Mouse (Mus musculus): ENCODE data around the gene Ppp1r16b. TPM values are rescaled to one million over a fixed set of nuclear protein-coding genes. Genes with fewer than 3 reads are reported as not detected.
"Not testable (repeated sequence)": the region's sequence is repeated elsewhere in the genome, so short reads cannot be mapped to it uniquely, and the experiment has no call there.

The Ppp1r16b gene
- polyA plus RNA-seq, 1 experiment from 2014 or later, result 6.0 TPM

- Histone ChIP-seq H3K4me2 (replicated peaks; ENCODE audit: low read depth, low read length) (no peak overlapping the region), H3K4me3 (ENCODE audit: low read depth, low read length) (no peak overlapping the region), H3K9me3 (ENCODE audit: control insufficient read depth, low read depth, low read length) (no peaks in the 10 kb centered on the region), H3K27ac (ENCODE audit: low read length) (no peak overlapping the region), H3K9ac (replicated peaks; ENCODE audit: low read depth, low read length) (no peak overlapping the region), H3K27me3 (ENCODE audit: control insufficient read depth, insufficient read depth, low read length) (no peaks in the 10 kb centered on the region), H3K4me1 (ENCODE audit: control insufficient read depth, insufficient read depth, low read length) (no peaks in the 10 kb centered on the region), H3K36me3 (ENCODE audit: control insufficient read depth, insufficient read depth, low read length) (no peaks in the 10 kb centered on the region)
- ATAC-seq (ENCODE audit: insufficient number of reproducible peaks, insufficient read depth, low FRiP score, low read depth), result no peak
- WGBS, result 38% methylated on average over 7 of the region's 7 CpGs
These were observed 63.0 kb downstream of the Ppp1r16b start for GRCm38 (mm10) chr2:158728061-158728815.

GRCm38 (mm10) chr2:158730896-158731295 is 65.7 kb downstream of the Ppp1r16b start:
- no peak overlapping the region for H3K9ac ChIP-seq (replicated peaks; ENCODE audit: low read depth, low read length)
- H3K4me3 ChIP-seq (ENCODE audit: low read depth, low read length), result no peak overlapping the region
- ATAC-seq (ENCODE audit: insufficient number of reproducible peaks, insufficient read depth, low FRiP score, low read depth), result no peak
- H3K9me3 ChIP-seq (ENCODE audit: control insufficient read depth, low read depth, low read length), result no peaks in the 10 kb centered on the region
- H3K4me2 ChIP-seq (replicated peaks; ENCODE audit: low read depth, low read length), result no peak overlapping the region
- H3K27ac ChIP-seq (ENCODE audit: low read length), result no peak overlapping the region; the same call in 1 of the 2 replicates
- H3K36me3 ChIP-seq (ENCODE audit: control insufficient read depth, insufficient read depth, low read length), result no peaks in the 10 kb centered on the region
- H3K4me1 ChIP-seq (ENCODE audit: control insufficient read depth, insufficient read depth, low read length), result no peaks in the 10 kb centered on the region
- WGBS, result 72% methylated on average over 3 of the region's 3 CpGs
- H3K27me3 ChIP-seq (ENCODE audit: control insufficient read depth, insufficient read depth, low read length), result no peaks in the 10 kb centered on the region

DNA sequence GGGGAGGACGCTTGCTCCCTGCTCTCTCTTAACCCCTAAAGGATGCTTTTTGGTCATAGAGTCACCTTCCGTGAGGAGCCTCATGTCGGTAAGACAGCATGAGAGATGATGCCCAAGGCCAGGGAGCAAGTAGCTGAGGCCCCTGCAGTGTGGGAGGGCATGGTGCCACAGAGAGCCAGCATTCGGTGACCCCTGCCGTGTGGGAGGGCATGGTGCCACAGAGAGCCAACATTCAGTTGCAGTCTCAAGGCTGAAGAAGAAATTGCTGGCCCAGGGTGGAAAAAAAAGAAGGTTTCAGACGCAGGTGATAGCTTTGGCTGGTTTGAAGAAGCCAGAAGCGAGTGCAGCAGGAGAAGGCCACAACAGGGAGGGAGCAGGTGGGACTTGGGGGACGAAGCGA is 67.3 kb downstream of the Ppp1r16b start:
- no peak for ATAC-seq (ENCODE audit: insufficient number of reproducible peaks, insufficient read depth, low FRiP score, low read depth)
- Histone ChIP-seq H3K4me3 (ENCODE audit: low read depth, low read length) (no peak overlapping the region), H3K27me3 (ENCODE audit: control insufficient read depth, insufficient read depth, low read length) (no peaks in the 10 kb centered on the region), H3K36me3 (ENCODE audit: control insufficient read depth, insufficient read depth, low read length) (no peaks in the 10 kb centered on the region), H3K4me1 (ENCODE audit: control insufficient read depth, insufficient read depth, low read length) (no peaks in the 10 kb centered on the region), H3K4me2 (replicated peaks; ENCODE audit: low read depth, low read length) (no peak overlapping the region), H3K9me3 (ENCODE audit: control insufficient read depth, low read depth, low read length) (no peaks in the 10 kb centered on the region), H3K27ac (ENCODE audit: low read length) (no peak overlapping the region), H3K9ac (replicated peaks; ENCODE audit: low read depth, low read length) (no peak overlapping the region)
- WGBS, result 86% methylated on average over 9 of the region's 9 CpGs

DNA sequence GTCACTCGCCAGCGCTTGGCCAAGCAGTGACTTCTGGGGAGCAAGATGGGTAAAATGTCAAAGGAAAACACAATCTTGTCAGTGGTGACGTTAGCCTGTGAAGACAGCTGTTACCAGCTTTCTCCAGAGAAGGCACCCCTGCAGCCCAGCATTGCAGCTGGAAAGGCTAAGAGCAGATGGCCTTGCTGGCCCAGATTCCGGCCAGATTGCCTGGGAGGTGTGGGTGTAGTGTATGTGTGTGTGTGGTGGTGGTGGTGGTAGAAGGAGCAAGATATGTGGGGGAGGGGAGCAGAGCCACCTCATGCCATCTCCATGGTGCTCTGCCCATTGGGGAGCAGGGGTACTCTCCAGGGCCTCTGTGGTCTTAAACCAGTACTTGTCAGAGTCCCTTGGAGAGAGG is 67.9 kb downstream of the Ppp1r16b start:
- Histone ChIP-seq H3K9me3 (ENCODE audit: control insufficient read depth, low read depth, low read length) (no peaks in the 10 kb centered on the region), H3K36me3 (ENCODE audit: control insufficient read depth, insufficient read depth, low read length) (no peaks in the 10 kb centered on the region), H3K4me2 (replicated peaks; ENCODE audit: low read depth, low read length) (no peak overlapping the region), H3K27me3 (ENCODE audit: control insufficient read depth, insufficient read depth, low read length) (no peaks in the 10 kb centered on the region), H3K9ac (replicated peaks; ENCODE audit: low read depth, low read length) (no peak overlapping the region), H3K4me1 (ENCODE audit: control insufficient read depth, insufficient read depth, low read length) (no peaks in the 10 kb centered on the region), H3K27ac (ENCODE audit: low read length) (no peak overlapping the region), H3K4me3 (ENCODE audit: low read depth, low read length) (no peak overlapping the region)
- 72% methylated on average over 4 of the region's 4 CpGs for WGBS
- ATAC-seq (ENCODE audit: insufficient number of reproducible peaks, insufficient read depth, low FRiP score, low read depth), result no peak

DNA sequence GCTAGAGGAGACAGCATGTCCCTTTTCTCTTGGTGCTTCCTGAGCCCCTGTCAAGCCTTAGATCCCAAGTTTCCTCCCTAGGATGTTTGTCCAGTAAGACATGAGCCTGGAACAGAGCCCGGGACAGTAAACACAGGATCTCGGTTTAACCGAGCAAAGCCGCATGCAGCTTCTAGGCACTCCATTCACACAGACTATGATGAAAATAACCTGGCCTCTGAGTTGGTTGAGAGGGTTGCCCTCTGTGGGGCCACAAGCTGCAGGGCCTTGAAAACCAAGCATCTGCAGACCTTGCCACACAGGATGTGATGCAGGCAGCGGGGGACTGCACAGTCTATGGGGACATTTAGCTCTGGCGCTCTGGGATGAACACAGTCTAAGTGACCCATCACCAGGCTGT is 68.7 kb downstream of the Ppp1r16b start:
- Histone ChIP-seq H3K27ac (ENCODE audit: low read length) (no peak overlapping the region), H3K9ac (replicated peaks; ENCODE audit: low read depth, low read length) (no peak overlapping the region), H3K4me2 (replicated peaks; ENCODE audit: low read depth, low read length) (no peak overlapping the region), H3K9me3 (ENCODE audit: control insufficient read depth, low read depth, low read length) (no peaks in the 10 kb centered on the region), H3K4me3 (ENCODE audit: low read depth, low read length) (no peak overlapping the region), H3K36me3 (ENCODE audit: control insufficient read depth, insufficient read depth, low read length) (no peaks in the 10 kb centered on the region), H3K4me1 (ENCODE audit: control insufficient read depth, insufficient read depth, low read length) (no peaks in the 10 kb centered on the region), H3K27me3 (ENCODE audit: control insufficient read depth, insufficient read depth, low read length) (no peaks in the 10 kb centered on the region)
- 74% methylated on average over 6 of the region's 6 CpGs for WGBS
- no peak for ATAC-seq (ENCODE audit: insufficient number of reproducible peaks, insufficient read depth, low FRiP score, low read depth)

DNA sequence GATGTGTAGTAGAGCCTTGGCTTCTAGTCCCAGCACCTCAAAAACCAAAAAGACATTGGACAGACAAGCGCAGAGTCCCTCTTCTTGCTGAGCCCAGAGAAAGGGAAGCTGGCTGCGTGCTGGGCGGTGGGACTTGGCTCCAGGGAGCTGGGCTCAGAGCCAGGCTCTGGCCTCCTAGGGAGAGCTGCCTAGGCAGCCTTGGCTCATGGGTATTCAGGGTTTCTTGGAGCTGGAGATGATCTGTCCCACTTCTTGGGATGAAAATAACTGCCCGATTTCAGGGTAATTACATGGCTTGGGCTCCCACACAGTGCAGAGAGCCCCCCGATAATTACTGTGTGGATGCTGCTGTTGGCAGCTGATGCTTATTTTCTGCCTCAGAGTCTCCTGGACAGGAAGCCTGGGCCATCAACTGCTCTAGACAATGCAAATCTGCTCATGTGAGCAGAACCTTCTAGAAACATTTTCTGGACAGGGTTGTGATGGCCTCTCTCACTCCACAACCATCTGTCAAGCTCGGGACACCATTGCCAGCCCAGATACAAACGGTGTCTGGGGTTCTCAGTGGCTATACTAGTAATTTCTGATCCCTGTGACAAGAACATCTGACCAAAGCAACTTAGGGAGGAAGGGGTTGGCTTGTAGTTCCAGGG is 69.4 kb downstream of the Ppp1r16b start:
- Histone ChIP-seq H3K9me3 (ENCODE audit: control insufficient read depth, low read depth, low read length) (no peaks in the 10 kb centered on the region), H3K27ac (ENCODE audit: low read length) (no peak overlapping the region), H3K4me3 (ENCODE audit: low read depth, low read length) (no peak overlapping the region), H3K4me1 (ENCODE audit: control insufficient read depth, insufficient read depth, low read length) (no peaks in the 10 kb centered on the region), H3K4me2 (replicated peaks; ENCODE audit: low read depth, low read length) (no peak overlapping the region), H3K27me3 (ENCODE audit: control insufficient read depth, insufficient read depth, low read length) (no peaks in the 10 kb centered on the region), H3K9ac (replicated peaks; ENCODE audit: low read depth, low read length) (no peak overlapping the region), H3K36me3 (ENCODE audit: control insufficient read depth, insufficient read depth, low read length) (no peaks in the 10 kb centered on the region)
- no peak for ATAC-seq (ENCODE audit: insufficient number of reproducible peaks, insufficient read depth, low FRiP score, low read depth)
- 82% methylated on average over 7 of the region's 7 CpGs for WGBS

DNA sequence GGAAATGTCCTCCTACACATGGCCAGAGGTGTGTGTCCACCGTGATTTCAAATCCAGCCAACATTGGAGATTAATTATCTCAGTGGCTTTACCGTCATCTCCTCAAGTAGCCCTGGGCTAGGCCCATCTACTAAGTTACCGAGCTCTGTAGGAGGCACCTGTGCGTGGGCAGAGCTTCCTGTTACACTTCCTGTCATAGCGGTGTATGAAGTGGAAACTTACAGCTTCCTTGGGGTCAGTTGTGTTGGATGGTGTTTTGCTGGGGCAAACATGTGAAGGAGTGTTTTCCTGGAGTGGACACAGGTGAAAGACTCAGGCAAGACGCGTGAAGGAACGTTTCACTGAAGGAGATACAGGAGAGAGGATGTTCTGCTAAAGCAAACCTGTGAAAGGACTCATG is 70.1 kb downstream of the Ppp1r16b start:
- no peaks in the 10 kb centered on the region for H3K4me1 ChIP-seq (ENCODE audit: control insufficient read depth, insufficient read depth, low read length)
- H3K36me3 ChIP-seq (ENCODE audit: control insufficient read depth, insufficient read depth, low read length), result no peaks in the 10 kb centered on the region
- H3K27me3 ChIP-seq (ENCODE audit: control insufficient read depth, insufficient read depth, low read length), result no peaks in the 10 kb centered on the region
- H3K4me3 ChIP-seq (ENCODE audit: low read depth, low read length), result no peak overlapping the region
- H3K4me2 ChIP-seq (replicated peaks; ENCODE audit: low read depth, low read length), result no peak overlapping the region
- no peaks in the 10 kb centered on the region for H3K9me3 ChIP-seq (ENCODE audit: control insufficient read depth, low read depth, low read length)
- no peak overlapping the region for H3K9ac ChIP-seq (replicated peaks; ENCODE audit: low read depth, low read length)
- no peak overlapping the region for H3K27ac ChIP-seq (ENCODE audit: low read length)
- ATAC-seq (ENCODE audit: insufficient number of reproducible peaks, insufficient read depth, low FRiP score, low read depth), result no peak
- WGBS, result 86% methylated on average over 8 of the region's 8 CpGs

- H3K4me1 ChIP-seq (ENCODE audit: control insufficient read depth, insufficient read depth, low read length); ATAC-seq (ENCODE audit: insufficient number of reproducible peaks, insufficient read depth, low FRiP score, low read depth); H3K4me2 ChIP-seq (replicated peaks; ENCODE audit: low read depth, low read length); H3K4me3 ChIP-seq (ENCODE audit: low read depth, low read length); H3K27ac ChIP-seq (ENCODE audit: low read length); H3K27me3 ChIP-seq (ENCODE audit: control insufficient read depth, insufficient read depth, low read length); H3K9ac ChIP-seq (replicated peaks; ENCODE audit: low read depth, low read length); H3K36me3 ChIP-seq (ENCODE audit: control insufficient read depth, insufficient read depth, low read length); H3K9me3 ChIP-seq (ENCODE audit: control insufficient read depth, low read depth, low read length): not testable (repeated sequence)
- 79% methylated on average over 4 of the region's 4 CpGs for WGBS
These were observed 71.0 kb downstream of the Ppp1r16b start for GRCm38 (mm10) chr2:158736247-158736646.

All from stomach, embryonic 14.5 days (tissue).